Mouse (Mus musculus) embryonic fibroblast, embryonic 13.5 days (primary cell): Measurements from ENCODE around the gene Slc16a5.

Source experiments
- CTCF ChIP-seq: IDR thresholded peaks from 2 replicates; pipeline ENCODE4 v1.5.1; 2011; ENCODE audit warnings: mild to moderate bottlenecking, control low read depth, low read length, moderate library complexity, borderline replicate concordance; ENCODE audit not compliant: insufficient read depth
- POLR2A ChIP-seq: IDR thresholded peaks from 2 replicates; pipeline ENCODE4 v1.6.1; 2011; ENCODE audit warnings: low read depth, mild to moderate bottlenecking, control low read depth, low read length, moderate library complexity

GRCm38 (mm10) chr11:115478296-115478938, 16.1 kb downstream of the Slc16a5 start:
- no peak for TF ChIP-seq CTCF
- no peak for TF ChIP-seq POLR2A
